Mouse (Mus musculus) limb, embryonic 13.5 days (tissue): ENCODE results near the gene Rassf6. TPM values are rescaled to one million over a fixed set of nuclear protein-coding genes. Genes with fewer than 3 reads are reported as not detected.
A peak's percentile ranks its signal among the peaks of the same experiment; 100 is the strongest.

Experiments
- ATAC-seq: fragments of 200-750 bp; cut with Nextera tagmentation; 2 replicates; pipeline ENCODE4 v1.8.0; 2017; ENCODE audit warnings: low read depth, moderate number of reproducible peaks, moderate TSS enrichment; ENCODE audit not compliant: low FRiP score
- H3K27ac ChIP-seq: fragments of 300-500 bp; sonication (generic); 2 replicates; pipeline ENCODE4 v1.5.1; 2015; ENCODE audit warnings: inconsistent platforms, mild to moderate bottlenecking, moderate library complexity
- H3K27me3 ChIP-seq: fragments of 300-500 bp; sonication (generic); 2 replicates; pipeline ENCODE4 v1.6.1; 2015; ENCODE audit warnings: mild to moderate bottlenecking, inconsistent platforms
- H3K36me3 ChIP-seq: fragments of 300-500 bp; sonication (generic); 2 replicates; pipeline ENCODE4 v1.6.1; 2015; ENCODE audit warnings: inconsistent platforms, mild to moderate bottlenecking, moderate library complexity
- H3K4me1 ChIP-seq: fragments of 300-500 bp; sonication (generic); 2 replicates; pipeline ENCODE4 v1.6.1; 2015; ENCODE audit warnings: inconsistent platforms
- H3K4me2 ChIP-seq: fragments of 300-500 bp; sonication (generic); replicated peaks from 2 replicates; pipeline ENCODE4 v1.6.1; 2015; ENCODE audit warnings: inconsistent platforms, mild to moderate bottlenecking, moderate library complexity
- H3K4me3 ChIP-seq: fragments of 300-500 bp; sonication (generic); 2 replicates; pipeline ENCODE4 v1.5.1; 2015; ENCODE audit warnings: moderate library complexity, mild to moderate bottlenecking, inconsistent platforms
- H3K9ac ChIP-seq: fragments of 300-500 bp; sonication (generic); 2 replicates; pipeline ENCODE4 v1.6.1; 2015; ENCODE audit warnings: mild to moderate bottlenecking, inconsistent platforms
- H3K9me3 ChIP-seq: fragments of 300-500 bp; sonication (generic); 2 replicates; pipeline ENCODE4 v1.6.1; 2016; ENCODE audit warnings: inconsistent platforms
- WGBS: fragments of 180-500 bp; shearing (Covaris S2); methylation state at CpG from one replicate; pipeline ENCODE4 v1.1.7; 2015; 5-methylcytosine and 5-hydroxymethylcytosine counted together
- polyA plus RNA-seq: library from polyadenylated mRNA; unstranded; fragments of >200 nt; fragmentation: Nextera tagmentation; extraction: Ambion mirVana; gene quantifications from 2 replicates; pipeline ENCODE4 v1.2.1, GENCODE M21; 2015

Gene Rassf6
- polyA plus RNA-seq, 1 experiment from 2014 or later, result 1.4 TPM

DNA sequence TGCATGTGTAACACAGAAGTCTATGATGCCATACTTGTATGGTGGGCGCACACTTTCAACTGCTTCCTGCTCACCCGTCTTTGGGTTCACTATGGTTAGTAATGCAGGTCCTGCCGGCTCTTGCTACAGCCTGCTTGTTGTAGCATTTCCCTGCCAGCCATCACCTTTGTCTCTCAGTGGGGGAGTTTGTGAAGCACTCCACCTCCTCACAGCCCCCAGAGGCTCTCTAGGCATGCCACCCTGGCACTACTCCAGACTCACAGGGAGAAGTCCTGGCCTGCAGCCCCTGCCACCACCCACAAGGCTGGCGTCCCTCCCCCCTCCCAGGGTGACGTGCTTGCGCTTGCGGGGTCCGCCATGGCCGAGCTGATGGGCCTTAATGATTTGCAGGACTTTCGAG lies 49.8 kb downstream of the Rassf6 start:
- H3K4me2 ChIP-seq, result no peak overlapping the region
- no peaks in the 10 kb centered on the region for H3K36me3 ChIP-seq
- H3K4me3 ChIP-seq, result no peak overlapping the region
- no peak for ATAC-seq
- no peak overlapping the region for H3K27ac ChIP-seq
- H3K9ac ChIP-seq, result no peak overlapping the region
- H3K27me3 ChIP-seq, result 0 out of 2 replicates have a peak, but pooled peaks cover 6% of the 10 kb centered on the region
- WGBS, result 77% methylated on average over 10 of the region's 10 CpGs
- peaks cover 12% of the 10 kb centered on the region; the same call in 1 of the 2 replicates for H3K4me1 ChIP-seq
- H3K9me3 ChIP-seq, result no peaks in the 10 kb centered on the region

DNA sequence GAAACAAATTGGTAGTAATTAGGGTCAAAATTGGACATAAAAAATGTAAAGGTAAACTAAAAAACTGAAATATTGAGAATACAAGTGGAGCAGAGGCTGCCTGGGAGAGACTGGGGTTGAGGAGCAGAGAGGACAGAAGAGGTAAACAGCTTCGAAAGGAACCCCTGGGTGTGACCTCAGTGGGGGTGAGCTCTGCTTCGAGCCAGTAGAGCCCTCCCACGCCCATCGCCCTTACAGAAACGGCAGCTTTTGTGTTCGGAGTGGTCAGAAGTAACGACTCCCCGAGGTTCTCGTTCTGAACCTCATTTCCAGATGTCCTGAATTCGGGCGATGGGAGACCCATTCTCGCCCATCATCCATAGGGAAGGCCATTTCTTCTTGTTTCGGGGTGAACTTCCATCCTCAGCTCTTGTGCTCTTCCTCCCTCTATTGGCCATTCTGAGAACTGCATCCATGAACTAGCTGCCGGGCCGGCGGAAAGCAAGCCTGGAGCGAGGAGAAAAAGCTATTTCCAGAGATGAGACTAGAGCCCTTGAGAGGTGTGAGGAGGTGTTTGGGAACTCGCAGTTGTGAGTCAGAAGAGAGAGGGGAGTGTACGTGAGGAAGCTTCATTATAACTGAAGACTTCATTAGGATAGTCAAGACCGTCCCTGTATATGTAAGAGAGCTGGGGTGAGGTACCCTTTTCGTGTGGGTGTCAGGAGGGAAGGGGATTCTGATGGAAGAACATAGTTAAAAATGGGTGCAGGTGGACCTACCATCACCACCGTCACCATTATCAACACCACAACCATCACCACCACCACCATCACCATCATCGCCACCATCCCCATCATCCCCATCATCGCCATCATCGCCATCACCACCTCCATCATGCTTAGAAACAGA lies 51.5 kb downstream of the Rassf6 start:
- peak overlapping the region; percentile 42 for H3K4me3 ChIP-seq
- no peak overlapping the region for H3K27ac ChIP-seq
- H3K27me3 ChIP-seq, result 0 out of 2 replicates have a peak, but pooled peaks cover 6% of the 10 kb centered on the region
- WGBS, result 25% methylated on average over 25 of the region's 25 CpGs
- H3K4me2 ChIP-seq, result peak overlapping the region; percentile 64
- peaks cover 12% of the 10 kb centered on the region; the same call in 1 of the 2 replicates for H3K4me1 ChIP-seq
- peak; percentile 75; the same call in 1 of the 2 replicates for ATAC-seq
- H3K9ac ChIP-seq, result peak overlapping the region; percentile 59
- no peaks in the 10 kb centered on the region for H3K9me3 ChIP-seq
- no peaks in the 10 kb centered on the region for H3K36me3 ChIP-seq

DNA sequence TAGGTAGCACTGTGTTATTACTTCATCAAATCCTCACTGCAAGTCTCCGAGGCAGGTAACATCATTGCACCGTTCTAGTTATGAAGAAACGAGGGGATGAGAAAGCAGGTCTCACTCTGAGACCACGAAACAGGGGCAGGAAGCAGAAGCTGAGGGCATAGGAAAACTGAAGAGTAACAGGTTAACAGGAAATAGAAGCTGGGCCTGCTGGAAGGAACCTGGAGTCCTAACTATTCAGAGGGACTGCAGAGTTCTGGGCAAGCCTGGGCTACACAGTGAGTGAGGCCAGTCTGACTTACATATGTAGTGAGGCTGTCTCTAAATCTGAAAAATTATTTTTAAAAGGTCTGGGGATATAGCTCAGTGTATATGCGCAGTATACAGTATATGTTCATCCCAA lies 52.4 kb downstream of the Rassf6 start:
- no peak overlapping the region for H3K4me2 ChIP-seq
- no peak overlapping the region for H3K9ac ChIP-seq
- no peak overlapping the region for H3K4me3 ChIP-seq
- ATAC-seq, result no peak
- H3K4me1 ChIP-seq, result peaks cover 12% of the 10 kb centered on the region; the same call in 1 of the 2 replicates
- WGBS, result 92% methylated on average over 5 of the region's 5 CpGs
- 0 out of 2 replicates have a peak, but pooled peaks cover 6% of the 10 kb centered on the region for H3K27me3 ChIP-seq
- H3K27ac ChIP-seq, result no peak overlapping the region
- H3K9me3 ChIP-seq, result no peaks in the 10 kb centered on the region
- H3K36me3 ChIP-seq, result no peaks in the 10 kb centered on the region

DNA sequence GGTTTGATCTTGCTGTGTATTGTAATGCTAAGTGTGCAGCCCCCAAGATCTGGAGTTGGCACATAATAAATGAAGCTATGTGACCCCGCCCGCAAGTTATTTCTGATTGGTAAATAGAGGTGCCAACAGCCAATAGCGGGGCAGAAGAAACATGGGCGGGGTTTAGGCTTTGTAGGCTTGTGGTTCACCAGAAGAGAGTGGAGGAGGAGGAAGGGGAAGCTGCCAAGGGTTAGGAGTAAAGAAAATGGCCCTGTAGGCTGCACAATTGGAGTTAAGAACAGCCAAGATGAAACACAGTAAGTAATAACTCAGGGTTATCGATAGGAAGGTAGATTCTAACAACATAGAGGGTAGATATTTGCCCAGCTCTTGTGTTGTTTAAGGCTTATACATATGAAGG lies 53.9 kb downstream of the Rassf6 start:
- Histone ChIP-seq H3K27me3 (0 out of 2 replicates have a peak, but pooled peaks cover 6% of the 10 kb centered on the region), H3K4me1 (0 out of 2 replicates have a peak, but pooled peaks cover 3% of the 10 kb centered on the region), H3K4me3 (no peak overlapping the region), H3K27ac (no peak overlapping the region), H3K9me3 (no peaks in the 10 kb centered on the region), H3K4me2 (no peak overlapping the region), H3K36me3 (no peaks in the 10 kb centered on the region), H3K9ac (no peak overlapping the region)
- no peak for ATAC-seq
- 76% methylated on average over 5 of the region's 5 CpGs for WGBS

DNA sequence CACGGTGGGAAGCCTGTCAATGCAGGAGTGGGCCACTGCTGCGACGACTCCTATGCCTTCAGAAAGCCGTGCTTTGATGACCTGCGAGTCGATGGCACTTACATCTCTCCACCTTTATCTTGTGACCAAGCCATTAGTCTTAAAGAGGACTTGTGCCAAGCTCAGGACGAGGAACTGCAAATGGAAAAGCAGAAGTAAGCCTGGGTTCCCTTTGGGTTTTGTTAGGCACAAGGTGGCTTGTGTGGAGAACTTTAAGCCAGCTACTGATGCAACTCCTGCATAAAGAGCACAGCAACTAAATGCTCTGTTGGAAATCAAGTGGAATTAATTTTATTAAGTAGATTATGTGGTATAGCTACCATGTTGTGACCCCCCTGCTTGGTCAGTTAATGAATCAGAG lies 55.7 kb downstream of the Rassf6 start:
- Histone ChIP-seq H3K9me3 (peaks cover 4% of the 10 kb centered on the region; the same call in 1 of the 2 replicates), H3K36me3 (no peaks in the 10 kb centered on the region), H3K27ac (no peak overlapping the region), H3K4me1 (no peaks in the 10 kb centered on the region), H3K4me3 (no peak overlapping the region), H3K4me2 (no peak overlapping the region), H3K9ac (no peak overlapping the region), H3K27me3 (0 out of 2 replicates have a peak, but pooled peaks cover 6% of the 10 kb centered on the region)
- ATAC-seq, result no peak
- 86% methylated on average over 7 of the region's 7 CpGs for WGBS

DNA sequence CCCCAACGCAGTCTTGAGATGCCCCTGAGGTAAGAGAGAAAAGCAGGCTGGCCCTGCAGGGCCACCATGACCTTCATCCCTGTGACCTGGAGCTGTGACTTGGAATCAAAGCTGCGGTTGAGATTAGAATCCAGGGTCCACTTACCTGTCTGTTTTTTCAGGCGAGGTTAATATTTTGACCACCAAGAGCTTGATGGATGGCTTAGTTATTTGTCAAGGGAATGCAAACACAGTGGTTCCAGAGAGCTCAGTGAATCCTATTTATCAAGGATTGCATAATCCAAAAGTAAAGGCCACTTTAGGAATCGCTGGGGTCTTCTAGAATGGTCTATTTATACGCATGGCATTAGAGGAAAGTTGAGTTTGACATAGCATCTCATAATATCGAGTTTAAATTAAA lies 58.3 kb downstream of the Rassf6 start:
- no peak for ATAC-seq
- WGBS, result 93% methylated on average over 6 of the region's 6 CpGs

DNA sequence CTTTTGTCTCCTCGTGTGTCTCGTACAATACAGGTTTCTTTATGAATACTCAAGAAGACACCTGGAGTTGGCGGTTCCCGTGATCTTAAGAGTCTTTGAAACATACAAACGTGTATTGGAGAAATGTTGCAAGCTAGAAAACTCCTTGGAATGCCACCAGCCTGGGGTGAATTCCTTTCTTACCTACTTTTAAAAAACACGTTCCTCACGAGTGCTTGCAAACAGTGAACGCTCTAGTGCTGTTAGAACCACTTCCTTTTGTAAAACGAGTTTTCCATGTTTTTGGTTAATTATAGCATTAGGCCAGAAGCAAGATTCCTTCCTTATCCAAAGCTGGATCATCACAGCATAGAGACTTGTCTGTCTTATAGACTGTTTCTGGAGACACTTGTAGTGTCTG lies 60.9 kb downstream of the Rassf6 start:
- Histone ChIP-seq H3K9me3 (peaks cover 4% of the 10 kb centered on the region; the same call in 1 of the 2 replicates), H3K4me1 (no peaks in the 10 kb centered on the region), H3K36me3 (no peaks in the 10 kb centered on the region), H3K4me3 (no peak overlapping the region), H3K27ac (no peak overlapping the region), H3K4me2 (no peak overlapping the region), H3K27me3 (no peaks in the 10 kb centered on the region), H3K9ac (no peak overlapping the region)
- WGBS, result 80% methylated on average over 9 of the region's 9 CpGs
- no peak for ATAC-seq

More for the DNA sequence above, 58.3 kb downstream of the Rassf6 start:
- Histone ChIP-seq H3K9ac (no peak overlapping the region), H3K4me1 (no peaks in the 10 kb centered on the region), H3K4me3 (no peak overlapping the region), H3K36me3 (no peaks in the 10 kb centered on the region), H3K27ac (no peak overlapping the region), H3K4me2 (no peak overlapping the region), H3K9me3 (peaks cover 4% of the 10 kb centered on the region; the same call in 1 of the 2 replicates), H3K27me3 (no peaks in the 10 kb centered on the region)

DNA sequence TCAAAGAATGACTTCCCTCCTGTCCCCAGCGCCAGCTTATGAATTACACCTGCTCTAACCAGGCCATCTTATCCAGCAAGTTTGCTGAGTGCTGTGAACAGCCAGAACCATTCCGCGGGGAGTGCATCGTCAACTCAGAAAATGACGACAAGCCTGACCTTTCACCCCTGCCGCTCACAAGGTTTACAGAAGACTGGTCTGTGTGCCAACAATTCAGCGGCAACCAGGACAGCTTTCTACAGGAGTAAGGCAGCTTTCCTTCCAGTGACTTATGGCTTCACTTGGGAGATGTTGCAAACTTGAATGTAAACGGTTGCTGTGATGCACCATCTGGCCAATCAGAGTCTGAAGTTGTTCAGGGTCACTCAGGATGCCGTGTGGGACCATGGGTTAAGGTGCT lies 62.7 kb downstream of the Rassf6 start:
- no peak overlapping the region for H3K9ac ChIP-seq
- no peaks in the 10 kb centered on the region for H3K4me1 ChIP-seq
- no peak overlapping the region for H3K4me3 ChIP-seq
- 79% methylated on average over 9 of the region's 9 CpGs for WGBS
- H3K36me3 ChIP-seq, result no peaks in the 10 kb centered on the region
- H3K4me2 ChIP-seq, result no peak overlapping the region
- no peak overlapping the region for H3K27ac ChIP-seq
- H3K9me3 ChIP-seq, result peaks cover 4% of the 10 kb centered on the region; the same call in 1 of the 2 replicates
- no peaks in the 10 kb centered on the region for H3K27me3 ChIP-seq
- no peak for ATAC-seq

DNA sequence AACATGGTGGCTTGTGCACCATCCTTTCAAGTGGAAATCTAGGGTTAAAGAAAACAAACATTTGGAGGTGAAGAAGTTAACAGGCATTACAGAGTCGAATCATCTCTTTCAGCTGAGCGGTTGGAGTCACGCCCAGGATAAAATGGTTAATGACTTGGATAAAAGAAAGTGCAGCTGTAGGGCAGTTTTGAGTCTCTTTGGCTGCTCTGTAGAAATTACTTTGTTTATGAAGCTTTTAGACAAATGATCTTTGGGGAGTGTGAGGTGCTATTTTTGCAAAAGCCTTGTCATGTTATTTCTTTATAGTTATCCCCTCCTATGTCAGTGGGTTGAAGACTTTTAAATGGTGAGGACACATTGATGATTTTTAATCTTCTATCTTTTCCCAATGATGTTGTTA lies 69.2 kb downstream of the Rassf6 start:
- Histone ChIP-seq H3K36me3 (no peaks in the 10 kb centered on the region), H3K9me3 (no peaks in the 10 kb centered on the region), H3K27me3 (no peaks in the 10 kb centered on the region), H3K4me1 (no peaks in the 10 kb centered on the region), H3K9ac (no peak overlapping the region), H3K4me3 (no peak overlapping the region), H3K27ac (no peak overlapping the region), H3K4me2 (no peak overlapping the region)
- WGBS, result 65% methylated on average over 3 of the region's 3 CpGs
- ATAC-seq, result no peak

DNA sequence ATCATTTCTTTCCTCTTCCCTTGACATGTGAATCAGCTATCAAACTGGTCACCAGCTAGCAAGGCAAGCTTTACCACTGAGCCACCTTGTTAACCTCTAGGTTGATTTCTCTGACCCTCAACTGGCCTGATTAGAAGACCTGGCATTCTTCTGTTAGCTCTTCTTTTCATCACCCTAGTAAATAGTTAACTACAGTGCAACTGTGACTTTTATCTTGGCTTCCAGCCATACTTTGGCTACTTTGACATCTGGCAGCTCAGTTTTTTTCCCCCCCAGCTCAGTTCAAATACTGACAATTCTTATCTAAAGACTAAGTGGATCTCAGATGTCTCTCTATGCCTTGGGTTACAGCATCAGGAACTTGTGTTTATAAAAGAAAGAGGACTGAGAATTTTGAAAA lies 72.1 kb downstream of the Rassf6 start:
- Histone ChIP-seq H3K27me3 (no peaks in the 10 kb centered on the region), H3K4me2 (no peak overlapping the region), H3K9ac (no peak overlapping the region), H3K36me3 (no peaks in the 10 kb centered on the region), H3K4me1 (no peaks in the 10 kb centered on the region), H3K27ac (no peak overlapping the region), H3K4me3 (no peak overlapping the region), H3K9me3 (no peaks in the 10 kb centered on the region)
- ATAC-seq, result no peak

DNA sequence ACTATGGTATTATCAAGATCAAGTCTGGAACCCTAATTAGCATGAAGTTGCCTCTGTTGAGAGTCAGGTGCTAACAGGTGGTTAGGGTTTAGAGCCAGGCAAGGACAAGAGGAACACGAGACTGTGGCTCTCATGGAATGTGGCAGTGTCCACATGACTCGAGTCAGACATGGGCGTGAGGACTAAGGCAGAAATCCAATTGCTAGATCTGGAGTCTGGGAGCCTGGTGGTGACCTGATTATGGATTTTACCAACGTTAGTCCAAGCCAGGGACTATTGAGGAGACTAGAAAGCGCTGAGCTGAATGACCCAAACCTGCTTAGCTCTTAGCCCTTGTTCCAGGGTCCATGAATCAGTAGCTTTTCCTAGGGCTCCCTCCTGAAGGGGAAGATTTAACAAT lies 72.7 kb downstream of the Rassf6 start:
- Histone ChIP-seq H3K4me2 (no peak overlapping the region), H3K4me1 (no peaks in the 10 kb centered on the region), H3K27me3 (no peaks in the 10 kb centered on the region), H3K9me3 (no peaks in the 10 kb centered on the region), H3K27ac (no peak overlapping the region), H3K4me3 (no peak overlapping the region), H3K36me3 (no peaks in the 10 kb centered on the region), H3K9ac (no peak overlapping the region)
- no peak for ATAC-seq
- 78% methylated on average over 5 of the region's 5 CpGs for WGBS

DNA sequence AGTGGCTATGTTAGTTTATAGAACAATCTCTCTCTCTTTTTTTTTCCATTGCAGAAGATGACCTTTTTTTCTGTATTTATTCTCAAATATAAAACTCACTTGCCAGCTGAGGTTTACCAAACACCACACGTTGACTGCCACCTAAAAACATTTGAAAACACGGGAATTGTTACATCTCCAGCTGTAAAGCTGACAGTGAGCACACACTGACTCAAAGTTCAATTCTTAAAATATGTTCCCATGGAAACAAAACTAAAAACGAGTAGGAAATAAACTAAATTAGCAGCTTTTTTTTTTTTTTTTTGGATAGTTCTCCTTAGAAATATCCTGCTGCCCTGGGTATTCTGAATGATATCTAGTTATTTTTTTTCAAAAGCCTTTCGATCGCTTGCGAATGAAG lies 75.3 kb downstream of the Rassf6 start:
- Histone ChIP-seq H3K27me3 (no peaks in the 10 kb centered on the region), H3K4me1 (no peaks in the 10 kb centered on the region), H3K36me3 (no peaks in the 10 kb centered on the region), H3K4me2 (no peak overlapping the region), H3K9ac (no peak overlapping the region), H3K4me3 (no peak overlapping the region), H3K9me3 (no peaks in the 10 kb centered on the region), H3K27ac (no peak overlapping the region)
- no peak for ATAC-seq
- 82% methylated on average over 6 of the region's 6 CpGs for WGBS
